Mouse (Mus musculus) heart, adult 2 months (tissue): Measurements from ENCODE around the gene Arhgef18. TPM values are rescaled to one million over a fixed set of nuclear protein-coding genes. Genes with fewer than 3 reads are reported as not detected.

ENCODE experiments used
- DNase-seq, 2 experiments: peaks; one replicate each; pipeline ENCODE4 v3.0.0; 2021
- H3K27ac ChIP-seq: fragments of 200-600 bp; 2 replicates; pipeline ENCODE4 v1.8.1; 2022
- H3K27me3 ChIP-seq: fragments of 200-500 bp; 2 replicates; pipeline ENCODE4 v1.6.1; 2012; ENCODE audit warnings: mild to moderate bottlenecking, low read length, inconsistent platforms, mixed read lengths; ENCODE audit not compliant: control insufficient read depth, insufficient read depth
- H3K36me3 ChIP-seq: fragments of 200-500 bp; 2 replicates; pipeline ENCODE4 v1.6.1; 2012; ENCODE audit warnings: low read length, inconsistent platforms; ENCODE audit not compliant: control insufficient read depth, insufficient read depth
- H3K4me1 ChIP-seq: fragments of 200-500 bp; 2 replicates; pipeline ENCODE4 v1.6.1; 2011; ENCODE audit warnings: low read length; ENCODE audit not compliant: control insufficient read depth, insufficient read depth
- H3K4me3 ChIP-seq: fragments of 200-600 bp; 2 replicates; pipeline ENCODE4 v1.8.1; 2022
- H3K79me2 ChIP-seq: fragments of 200-500 bp; replicated peaks from 2 replicates; pipeline ENCODE4 v1.6.1; 2012; ENCODE audit warnings: mild to moderate bottlenecking, inconsistent platforms, low read length, moderate library complexity, mixed read lengths; ENCODE audit not compliant: control insufficient read depth, insufficient read depth
- H3K9ac ChIP-seq: fragments of 200-500 bp; 2 replicates; pipeline ENCODE4 v1.6.1; 2012; ENCODE audit warnings: low read depth, mild to moderate bottlenecking, control low read depth, inconsistent platforms, low read length, mixed read lengths
- CTCF ChIP-seq: fragments of 200-600 bp; IDR thresholded peaks from 2 replicates; pipeline ENCODE4 v1.8.1; 2022; ENCODE audit warnings: antibody characterized with exemption, mild to moderate bottlenecking, moderate library complexity
- EP300 ChIP-seq: fragments of 200-500 bp; IDR thresholded peaks from 2 replicates; pipeline ENCODE4 v1.6.1; 2011; ENCODE audit warnings: low read depth, low read length, control low read depth; ENCODE audit not compliant: insufficient read depth
- POLR2A ChIP-seq: fragments of 200-500 bp; IDR thresholded peaks from 2 replicates; pipeline ENCODE4 v1.6.1; 2011; ENCODE audit warnings: mild to moderate bottlenecking, low read depth, low read length, control low read depth; ENCODE audit not compliant: insufficient read depth
- WGBS: fragments of 180-500 bp; shearing (Covaris S2); methylation state at CpG from one replicate; pipeline ENCODE4 v1.1.7; 2018; 5-methylcytosine and 5-hydroxymethylcytosine counted together
- intact Hi-C: fragments of 180-260 bp; cut with DNase I; formaldehyde crosslinking; loops from one replicate; pipeline ENCODE4 v1.15.1; 2025
- polyA plus RNA-seq: library from polyadenylated mRNA; depleted of rRNA; stranded (reverse); fragments of >200 nt; gene quantifications from 2 replicates; pipeline ENCODE4 v1.2.3, GENCODE M21; 2012
- total RNA-seq, 2 experiments: library from RNA; stranded (reverse); gene quantifications; 2 replicates each; pipeline ENCODE4 v1.2.3; 2021

Gene Arhgef18
- total and polyA plus RNA-seq, 3 experiments: 12.3 to 20.4 (median 18.7) TPM

DNA sequence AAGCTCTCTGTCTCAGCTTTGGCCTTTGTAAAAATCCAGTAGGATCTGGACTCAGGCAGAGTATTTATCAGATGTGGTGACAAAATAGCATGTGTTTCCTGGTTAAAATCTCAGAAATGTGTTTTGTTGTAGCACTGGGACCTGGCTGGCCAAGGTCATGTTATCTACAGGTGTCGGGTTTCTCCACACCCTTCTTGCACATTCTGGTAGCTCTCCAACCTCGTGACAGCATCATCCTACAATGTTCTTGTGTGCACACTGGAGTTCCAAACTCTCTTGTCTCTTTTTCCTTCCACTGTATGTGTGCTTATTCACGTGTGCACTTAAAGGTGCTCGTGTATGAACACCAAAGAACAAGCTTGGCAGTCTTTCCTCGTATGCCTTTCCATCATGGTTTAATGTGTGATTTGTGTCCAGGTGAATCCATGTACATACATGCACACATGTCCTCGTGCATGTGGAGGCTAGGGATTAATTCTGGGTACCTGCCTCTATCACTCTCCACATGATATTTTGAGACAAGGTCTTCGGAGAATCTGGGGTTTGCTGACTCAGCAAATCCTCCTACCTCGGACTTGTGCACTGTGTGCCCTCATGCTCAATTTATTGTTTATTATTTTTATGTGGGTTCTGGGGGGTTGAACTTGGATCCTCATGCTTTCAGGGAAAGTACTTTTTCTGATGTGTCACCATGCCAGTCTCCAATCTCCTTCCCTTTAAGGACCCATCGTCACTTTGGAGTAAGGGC, 4.0 kb upstream of the Arhgef18 start:
- WGBS: 67% methylated on average over 9 of the region's 9 CpGs
- Histone ChIP-seq H3K27me3 (no peaks in the 10 kb centered on the region), H3K9ac (no peak overlapping the region), H3K79me2 (no peaks in the 10 kb centered on the region), H3K4me1 (peaks cover 2% of the 10 kb centered on the region), H3K27ac (no peak overlapping the region), H3K4me3 (no peak overlapping the region), H3K36me3 (0 out of 2 replicates have a peak, but pooled peaks cover 1% of the 10 kb centered on the region)
- no peak for DNase-seq
- intact Hi-C loops: no loop called here
- no peak for TF ChIP-seq CTCF
- TF ChIP-seq POLR2A: no peak
- no peak for TF ChIP-seq EP300

DNA sequence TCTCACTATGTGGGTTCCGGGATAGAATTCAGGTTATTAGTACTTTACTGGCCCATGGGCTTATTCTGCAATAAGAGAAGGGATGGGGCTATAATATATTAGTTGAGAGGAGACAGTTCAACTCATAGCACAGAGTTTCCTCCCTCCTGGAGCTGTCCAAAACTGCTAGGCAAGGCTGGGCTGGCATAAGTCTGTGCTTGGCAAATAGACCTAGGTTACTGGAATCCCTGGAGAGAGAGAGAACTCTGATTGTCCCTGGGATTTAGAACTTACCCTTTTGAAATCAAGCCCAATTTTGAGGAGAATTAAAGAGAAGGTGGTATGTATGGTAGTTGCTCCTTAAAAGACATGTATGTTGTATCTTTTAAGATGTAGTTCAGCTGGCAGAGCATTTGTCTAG, 3.3 kb upstream of the Arhgef18 start:
- no peak for TF ChIP-seq POLR2A
- TF ChIP-seq EP300: no peak
- TF ChIP-seq CTCF: no peak
- intact Hi-C loops: no loop called here
- 0 out of 2 replicates have a peak, but pooled peaks cover 1% of the 10 kb centered on the region for H3K79me2 ChIP-seq
- H3K27me3 ChIP-seq: no peaks in the 10 kb centered on the region
- H3K4me1 ChIP-seq: peaks cover 6% of the 10 kb centered on the region
- no peak overlapping the region for H3K9ac ChIP-seq
- WGBS: 97% methylated on average over 1 of the region's 1 CpGs
- no peak for DNase-seq
- H3K27ac ChIP-seq: no peak overlapping the region
- H3K36me3 ChIP-seq: 0 out of 2 replicates have a peak, but pooled peaks cover 2% of the 10 kb centered on the region
- H3K4me3 ChIP-seq: no peak overlapping the region

DNA sequence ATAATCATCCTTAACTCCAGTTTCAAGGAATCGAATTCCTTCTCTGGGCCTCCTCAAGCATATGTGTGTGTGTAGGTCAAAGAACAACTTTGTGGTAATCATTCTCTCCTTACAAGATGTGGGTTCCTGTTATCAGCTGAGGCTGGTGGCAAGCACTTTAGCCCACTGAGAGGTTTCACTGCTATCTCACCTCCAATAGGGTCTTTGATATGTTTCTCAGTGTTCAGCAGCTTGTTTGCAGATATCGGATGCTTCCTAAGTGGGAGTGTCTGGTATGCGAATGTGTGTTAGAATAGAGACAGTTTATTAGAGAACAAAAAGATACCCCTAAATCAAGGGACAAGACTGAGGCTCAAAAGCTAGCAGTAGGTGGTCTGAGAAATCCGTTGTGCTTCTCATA, 513 bp upstream of the Arhgef18 start:
- 28% methylated on average over 4 of the region's 4 CpGs for WGBS
- TF ChIP-seq CTCF (no peak), POLR2A (no peak), EP300 (no peak)
- intact Hi-C loops: loop anchor here (2.0 kb wide), 1 partner anchor 37 kb away; no protein-coding TSS in a partner anchor

DNA sequence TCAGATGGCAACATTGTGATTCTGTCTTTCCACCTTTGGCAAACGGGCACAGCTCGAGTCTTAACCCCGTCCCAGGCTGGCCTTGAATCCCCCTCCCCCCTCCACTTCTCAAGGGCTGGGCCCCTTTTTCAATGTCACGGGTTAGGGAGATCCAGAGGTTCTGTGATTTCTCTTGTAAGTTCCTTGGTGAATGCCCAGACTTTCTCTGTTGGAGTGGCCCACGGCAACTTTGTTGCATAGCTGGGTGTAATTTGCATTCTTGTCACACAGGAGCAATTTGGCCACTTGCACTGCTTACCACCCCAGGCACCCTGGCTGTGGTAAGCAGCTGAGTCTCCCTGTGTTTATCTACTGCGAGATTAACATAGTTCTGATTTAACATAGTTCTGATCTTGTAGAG, 1.8 kb downstream of the Arhgef18 start:
- H3K4me1 ChIP-seq: peaks cover 10% of the 10 kb centered on the region
- DNase-seq: no peak
- no peak overlapping the region for H3K27ac ChIP-seq
- no peak overlapping the region for H3K9ac ChIP-seq
- H3K36me3 ChIP-seq: 0 out of 2 replicates have a peak, but pooled peaks cover 2% of the 10 kb centered on the region
- no peaks in the 10 kb centered on the region for H3K27me3 ChIP-seq
- no peak overlapping the region for H3K4me3 ChIP-seq
- 59% methylated on average over 6 of the region's 6 CpGs for WGBS
- H3K79me2 ChIP-seq: peaks cover 1% of the 10 kb centered on the region; the same call in 1 of the 2 replicates
- TF ChIP-seq POLR2A (no peak), CTCF (no peak), EP300 (no peak)
- intact Hi-C loops: no loop called here

More for the DNA sequence above, 513 bp upstream of the Arhgef18 start:
- H3K27me3 ChIP-seq: no peaks in the 10 kb centered on the region
- H3K4me1 ChIP-seq: peaks cover 9% of the 10 kb centered on the region
- 0 out of 2 replicates have a peak, but pooled peaks cover 2% of the 10 kb centered on the region for H3K36me3 ChIP-seq
- no peak for DNase-seq
- H3K79me2 ChIP-seq: 0 out of 2 replicates have a peak, but pooled peaks cover 1% of the 10 kb centered on the region
- H3K9ac ChIP-seq: peak overlapping the region; percentile 82
- H3K4me3 ChIP-seq: peak overlapping the region; percentile 89
- H3K27ac ChIP-seq: peak overlapping the region; percentile 70

DNA sequence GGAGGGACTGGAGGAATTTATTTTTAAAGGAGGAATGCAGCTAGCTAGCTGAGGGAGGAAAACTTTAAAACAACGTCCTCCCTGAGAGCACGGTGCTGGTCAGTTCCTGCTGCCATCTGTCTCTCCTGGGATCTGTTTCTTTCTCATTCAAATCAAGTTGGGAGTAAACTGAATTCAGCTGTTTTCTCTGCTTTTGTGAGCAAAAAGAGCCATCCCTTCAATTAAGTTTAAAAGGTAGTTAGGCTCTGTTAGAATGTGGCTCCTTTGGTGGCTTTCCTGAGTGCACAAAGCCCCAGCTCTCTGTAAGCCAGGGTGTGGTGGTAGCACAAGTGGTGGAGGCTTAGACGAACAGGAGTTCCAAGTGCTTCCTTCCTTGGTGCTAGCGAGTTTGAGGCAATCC, 2.4 kb downstream of the Arhgef18 start:
- H3K27ac ChIP-seq: no peak overlapping the region
- H3K79me2 ChIP-seq: peaks cover 1% of the 10 kb centered on the region; the same call in 1 of the 2 replicates
- H3K36me3 ChIP-seq: 0 out of 2 replicates have a peak, but pooled peaks cover 2% of the 10 kb centered on the region
- WGBS: 33% methylated on average over 4 of the region's 4 CpGs
- no peaks in the 10 kb centered on the region for H3K27me3 ChIP-seq
- no peak for DNase-seq
- intact Hi-C loops: no loop called here
- no peak overlapping the region for H3K9ac ChIP-seq
- TF ChIP-seq CTCF (no peak), POLR2A (no peak), EP300 (no peak)
- peaks cover 10% of the 10 kb centered on the region for H3K4me1 ChIP-seq
- no peak overlapping the region for H3K4me3 ChIP-seq

DNA sequence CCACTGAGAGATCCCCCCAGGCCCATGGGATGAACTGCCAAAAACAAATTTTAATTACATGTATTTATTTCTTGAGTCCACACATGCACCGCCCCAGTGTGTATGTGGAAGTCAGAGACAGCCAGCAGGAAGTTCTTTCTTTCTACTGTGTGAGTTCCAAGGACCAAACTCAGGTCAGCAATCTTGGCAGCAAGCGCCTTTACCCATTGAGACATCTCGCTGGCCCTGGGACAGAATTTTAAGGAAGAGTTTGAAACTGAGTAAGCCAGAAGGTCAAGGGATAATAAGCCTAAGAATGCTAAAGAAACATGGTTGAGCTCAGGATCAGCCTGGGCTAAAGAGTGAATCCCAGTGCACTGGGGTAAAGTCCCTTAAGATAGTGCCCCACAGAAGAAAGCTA, 4.8 kb downstream of the Arhgef18 start:
- Histone ChIP-seq H3K79me2 (peaks cover 1% of the 10 kb centered on the region; the same call in 1 of the 2 replicates), H3K27me3 (no peaks in the 10 kb centered on the region), H3K4me3 (no peak overlapping the region), H3K27ac (no peak overlapping the region), H3K36me3 (0 out of 2 replicates have a peak, but pooled peaks cover 2% of the 10 kb centered on the region), H3K9ac (no peak overlapping the region), H3K4me1 (peaks cover 8% of the 10 kb centered on the region)
- intact Hi-C loops: no loop called here
- 37% methylated on average over 3 of the region's 3 CpGs for WGBS
- TF ChIP-seq EP300 (no peak), CTCF (no peak), POLR2A (no peak)
- DNase-seq: peak in 1 of 2 experiments; percentile 32
